Mouse (Mus musculus) stomach, embryonic 14.5 days (tissue): ENCODE results near the gene Acbd4. TPM values are rescaled to one million over a fixed set of nuclear protein-coding genes. Genes with fewer than 3 reads are reported as not detected.

Source experiments
- ATAC-seq: fragments of 200-750 bp; cut with Nextera tagmentation; 2 replicates; pipeline ENCODE4 v1.8.0; 2017; ENCODE audit warnings: low read depth, moderate TSS enrichment; ENCODE audit not compliant: insufficient number of reproducible peaks, insufficient read depth, low FRiP score
- H3K27ac ChIP-seq: fragments of 300-500 bp; sonication (generic); 2 replicates; pipeline ENCODE4 v1.5.1; 2014; ENCODE audit warnings: mild to moderate bottlenecking, low read length, moderate library complexity, mixed read lengths
- H3K27me3 ChIP-seq: fragments of 300-500 bp; sonication (generic); 2 replicates; pipeline ENCODE4 v1.6.1; 2014; ENCODE audit warnings: low read length, control low read depth, mixed read lengths; ENCODE audit not compliant: control insufficient read depth, insufficient read depth
- H3K36me3 ChIP-seq: fragments of 300-500 bp; sonication (generic); 2 replicates; pipeline ENCODE4 v1.6.1; 2014; ENCODE audit warnings: mild to moderate bottlenecking, control low read depth, low read length, moderate library complexity, mixed read lengths; ENCODE audit not compliant: control insufficient read depth, insufficient read depth
- H3K4me1 ChIP-seq: fragments of 300-500 bp; sonication (generic); 2 replicates; pipeline ENCODE4 v1.6.1; 2014; ENCODE audit warnings: low read length, control low read depth, mixed read lengths; ENCODE audit not compliant: control insufficient read depth, insufficient read depth
- H3K4me2 ChIP-seq: fragments of 300-500 bp; sonication (generic); replicated peaks from 2 replicates; pipeline ENCODE4 v1.6.1; 2014; ENCODE audit warnings: low read depth, low read length, control low read depth
- H3K4me3 ChIP-seq: fragments of 300-500 bp; sonication (generic); 2 replicates; pipeline ENCODE4 v1.5.1; 2014; ENCODE audit warnings: low read depth, low read length, control low read depth
- H3K9ac ChIP-seq: fragments of 300-500 bp; sonication (generic); replicated peaks from 2 replicates; pipeline ENCODE4 v1.6.1; 2014; ENCODE audit warnings: low read depth, mild to moderate bottlenecking, control low read depth, low read length, moderate library complexity, mixed read lengths
- H3K9me3 ChIP-seq: fragments of 300-500 bp; sonication (generic); 2 replicates; pipeline ENCODE4 v1.6.1; 2016; ENCODE audit warnings: low read depth, low read length, control low read depth; ENCODE audit not compliant: control insufficient read depth
- WGBS: fragments of 180-500 bp; shearing (Covaris S2); extraction: QIAGEN DNeasy Blood & Tissue Kit; methylation state at CpG from one replicate; pipeline ENCODE4 v1.1.7; 2014; 5-methylcytosine and 5-hydroxymethylcytosine counted together
- polyA plus RNA-seq: library from polyadenylated mRNA; unstranded; fragments of >200 nt; fragmentation: Nextera tagmentation; extraction: Ambion mirVana; gene quantifications from 2 replicates; pipeline ENCODE4 v1.2.1, GENCODE M21; 2014

Acbd4 gene
- polyA plus RNA-seq, 1 experiment from 2014 or later: 17.7 TPM

- no peak overlapping the region for H3K9ac ChIP-seq
- no peaks in the 10 kb centered on the region for H3K27me3 ChIP-seq
- H3K4me3 ChIP-seq: no peak overlapping the region
- H3K4me1 ChIP-seq: no peaks in the 10 kb centered on the region
- WGBS: 81% methylated on average over 8 of the region's 8 CpGs
- no peak for ATAC-seq
- H3K9me3 ChIP-seq: no peaks in the 10 kb centered on the region
- H3K36me3 ChIP-seq: peaks cover 63% of the 10 kb centered on the region
- no peak overlapping the region for H3K4me2 ChIP-seq
- no peak overlapping the region for H3K27ac ChIP-seq
Observed at GRCm38 (mm10) chr11:103067457-103068001, 34.0 kb upstream of the Acbd4 start.

- H3K4me3 ChIP-seq: no peak overlapping the region
- H3K9ac ChIP-seq: no peak overlapping the region
- H3K36me3 ChIP-seq: peaks cover 58% of the 10 kb centered on the region
- no peaks in the 10 kb centered on the region for H3K4me1 ChIP-seq
- H3K9me3 ChIP-seq: no peaks in the 10 kb centered on the region
- WGBS: 93% methylated on average over 4 of the region's 4 CpGs
- H3K4me2 ChIP-seq: no peak overlapping the region
- no peak overlapping the region for H3K27ac ChIP-seq
- no peak for ATAC-seq
- no peaks in the 10 kb centered on the region for H3K27me3 ChIP-seq
Observed at GRCm38 (mm10) chr11:103068272-103068671, 33.2 kb upstream of the Acbd4 start.

GRCm38 (mm10) chr11:103068884-103069283, 32.6 kb upstream of the Acbd4 start:
- Histone ChIP-seq H3K27ac (no peak overlapping the region), H3K4me1 (no peaks in the 10 kb centered on the region), H3K9ac (no peak overlapping the region), H3K4me2 (no peak overlapping the region), H3K27me3 (no peaks in the 10 kb centered on the region), H3K4me3 (no peak overlapping the region), H3K9me3 (no peaks in the 10 kb centered on the region), H3K36me3 (peaks cover 52% of the 10 kb centered on the region)
- ATAC-seq: no peak
- 91% methylated on average over 11 of the region's 11 CpGs for WGBS

- H3K4me3 ChIP-seq: no peak overlapping the region
- no peak overlapping the region for H3K4me2 ChIP-seq
- no peak for ATAC-seq
- no peak overlapping the region for H3K9ac ChIP-seq
- H3K36me3 ChIP-seq: peaks cover 44% of the 10 kb centered on the region
- no peaks in the 10 kb centered on the region for H3K9me3 ChIP-seq
- no peaks in the 10 kb centered on the region for H3K27me3 ChIP-seq
- no peaks in the 10 kb centered on the region for H3K4me1 ChIP-seq
- WGBS: 98% methylated on average over 2 of the region's 2 CpGs
- H3K27ac ChIP-seq: no peak overlapping the region
Observed at GRCm38 (mm10) chr11:103069731-103070130, 31.8 kb upstream of the Acbd4 start.

DNA sequence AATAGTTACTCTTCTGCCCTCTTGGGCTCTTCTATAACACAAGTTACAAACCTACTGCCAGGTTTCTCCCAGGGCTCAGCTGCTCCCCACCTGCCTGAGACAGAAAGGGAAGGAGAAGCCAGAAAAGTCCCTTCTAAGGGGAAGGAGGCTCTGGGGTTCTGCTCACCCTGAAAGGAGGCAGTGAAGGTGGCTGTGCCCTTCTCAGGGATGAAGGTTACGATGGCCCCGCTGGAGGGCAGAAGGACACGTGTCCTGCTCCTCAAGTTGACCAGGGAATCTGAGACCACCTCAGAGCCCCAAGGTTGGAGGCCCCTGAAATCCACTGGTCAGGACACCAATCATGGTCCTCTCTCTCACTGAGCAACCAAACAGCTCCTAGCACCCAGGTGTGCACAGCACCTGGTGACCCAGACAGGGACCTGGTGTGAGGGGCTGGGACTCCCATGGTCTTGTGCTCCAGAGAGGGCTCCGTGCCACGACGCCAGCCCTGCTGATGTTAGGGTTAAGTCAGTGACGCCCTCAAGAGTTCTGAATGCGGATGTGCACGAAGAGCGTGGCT, 31.1 kb upstream of the Acbd4 start:
- ATAC-seq: no peak
- no peak overlapping the region for H3K27ac ChIP-seq
- no peaks in the 10 kb centered on the region for H3K4me1 ChIP-seq
- no peaks in the 10 kb centered on the region for H3K27me3 ChIP-seq
- no peak overlapping the region for H3K9ac ChIP-seq
- H3K36me3 ChIP-seq: peaks cover 39% of the 10 kb centered on the region
- H3K4me3 ChIP-seq: no peak overlapping the region
- WGBS: 86% methylated on average over 10 of the region's 10 CpGs
- no peak overlapping the region for H3K4me2 ChIP-seq
- no peaks in the 10 kb centered on the region for H3K9me3 ChIP-seq

DNA sequence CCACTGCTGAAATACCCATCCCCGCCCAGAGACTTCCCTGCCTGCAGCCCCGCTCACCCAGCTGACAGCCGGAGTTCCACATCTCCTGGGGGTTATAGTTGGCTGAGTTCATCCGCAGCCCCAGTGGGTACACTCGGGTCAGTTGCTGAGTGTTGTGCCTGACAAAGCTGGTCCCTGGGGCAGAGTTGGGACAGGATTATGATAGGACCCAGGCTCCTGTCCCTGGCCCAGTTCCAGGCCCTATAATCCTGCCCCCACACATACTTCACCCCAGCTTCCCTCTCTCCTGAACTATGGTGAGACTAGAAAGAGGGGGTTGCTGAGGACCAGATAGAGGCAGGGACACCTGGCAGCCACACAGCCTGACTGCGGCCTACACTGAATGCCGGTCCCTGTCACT, 27.8 kb upstream of the Acbd4 start:
- Histone ChIP-seq H3K9me3 (no peaks in the 10 kb centered on the region), H3K36me3 (peaks cover 11% of the 10 kb centered on the region), H3K27ac (no peak overlapping the region), H3K4me3 (no peak overlapping the region), H3K4me2 (no peak overlapping the region), H3K4me1 (no peaks in the 10 kb centered on the region), H3K9ac (no peak overlapping the region), H3K27me3 (no peaks in the 10 kb centered on the region)
- no peak for ATAC-seq
- WGBS: 83% methylated on average over 7 of the region's 7 CpGs

DNA sequence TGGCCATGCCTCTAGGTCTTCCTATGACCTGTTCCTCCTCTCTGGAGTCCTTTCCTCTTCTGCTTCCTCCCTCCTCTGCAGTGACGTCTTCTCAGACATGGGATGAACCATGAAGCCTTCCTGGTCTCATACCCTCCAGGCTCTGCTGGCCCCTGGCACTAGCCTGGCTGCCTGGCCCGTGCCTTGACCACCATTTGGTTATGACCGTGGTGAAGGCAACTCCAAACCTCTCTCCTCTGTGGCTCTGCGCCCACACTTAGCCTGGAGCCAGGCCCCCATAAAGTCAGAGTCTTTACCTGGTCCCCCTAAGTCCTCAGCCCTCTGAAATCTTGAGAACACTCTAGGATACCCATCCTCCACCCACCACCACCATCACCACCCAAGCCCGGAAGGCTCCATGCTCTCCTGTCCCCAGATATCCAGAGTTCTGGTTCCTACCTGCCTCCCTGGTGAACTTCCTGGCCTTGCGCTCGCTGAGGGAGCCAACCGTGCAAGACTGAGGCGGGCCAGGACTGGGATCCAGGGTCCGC, 27.3 kb upstream of the Acbd4 start:
- H3K9ac ChIP-seq: no peak overlapping the region
- H3K36me3 ChIP-seq: peaks cover 6% of the 10 kb centered on the region
- H3K27ac ChIP-seq: no peak overlapping the region
- no peak for ATAC-seq
- H3K4me1 ChIP-seq: no peaks in the 10 kb centered on the region
- H3K9me3 ChIP-seq: no peaks in the 10 kb centered on the region
- H3K4me2 ChIP-seq: no peak overlapping the region
- WGBS: 62% methylated on average over 10 of the region's 10 CpGs
- no peaks in the 10 kb centered on the region for H3K27me3 ChIP-seq
- H3K4me3 ChIP-seq: no peak overlapping the region

- Histone ChIP-seq H3K36me3 (peaks cover 5% of the 10 kb centered on the region; the same call in 1 of the 2 replicates), H3K4me1 (no peaks in the 10 kb centered on the region), H3K27ac (no peak overlapping the region), H3K4me2 (no peak overlapping the region), H3K4me3 (no peak overlapping the region), H3K9me3 (no peaks in the 10 kb centered on the region), H3K27me3 (no peaks in the 10 kb centered on the region), H3K9ac (no peak overlapping the region)
- ATAC-seq: no peak
- 25% methylated on average over 10 of the region's 10 CpGs for WGBS
Observed at GRCm38 (mm10) chr11:103074796-103075323, 26.6 kb upstream of the Acbd4 start.
